Mouse (Mus musculus) liver, adult 2 months (tissue): ENCODE data around the gene Fgfr2.

ENCODE experiments used
- CTCF ChIP-seq: fragments of 200-500 bp; IDR thresholded peaks from 2 replicates; pipeline ENCODE4 v1.5.1; 2011; ENCODE audit warnings: low read depth, low read length, control low read depth
- POLR2A ChIP-seq: fragments of 200-500 bp; IDR thresholded peaks from 2 replicates; pipeline ENCODE4 v1.6.1; 2011; ENCODE audit warnings: low read length, control low read depth; ENCODE audit not compliant: insufficient read depth; ENCODE audit errors: extremely low read depth

DNA sequence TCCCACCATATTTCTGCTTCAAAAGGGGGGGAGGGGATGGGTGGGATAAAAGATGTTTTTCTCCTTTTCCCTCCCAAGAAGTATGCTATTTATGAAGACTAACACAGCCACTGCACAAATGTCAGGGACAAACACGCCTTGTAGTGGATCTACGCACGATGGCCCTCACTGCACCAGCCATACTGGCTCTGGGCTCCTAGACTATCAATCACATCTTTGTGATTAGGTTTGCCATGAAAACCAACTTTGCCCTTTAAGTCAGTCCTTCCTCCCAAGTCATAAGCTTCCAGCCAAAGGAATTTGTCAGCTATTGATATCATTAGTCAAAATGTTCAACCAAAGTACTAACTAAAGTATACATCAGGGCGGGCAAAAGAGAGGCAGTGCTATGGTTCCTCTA is 95.2 kb downstream of the Fgfr2 start:
- no peak for TF ChIP-seq CTCF
- no peak for TF ChIP-seq POLR2A
